In the genomic region with DNA sequence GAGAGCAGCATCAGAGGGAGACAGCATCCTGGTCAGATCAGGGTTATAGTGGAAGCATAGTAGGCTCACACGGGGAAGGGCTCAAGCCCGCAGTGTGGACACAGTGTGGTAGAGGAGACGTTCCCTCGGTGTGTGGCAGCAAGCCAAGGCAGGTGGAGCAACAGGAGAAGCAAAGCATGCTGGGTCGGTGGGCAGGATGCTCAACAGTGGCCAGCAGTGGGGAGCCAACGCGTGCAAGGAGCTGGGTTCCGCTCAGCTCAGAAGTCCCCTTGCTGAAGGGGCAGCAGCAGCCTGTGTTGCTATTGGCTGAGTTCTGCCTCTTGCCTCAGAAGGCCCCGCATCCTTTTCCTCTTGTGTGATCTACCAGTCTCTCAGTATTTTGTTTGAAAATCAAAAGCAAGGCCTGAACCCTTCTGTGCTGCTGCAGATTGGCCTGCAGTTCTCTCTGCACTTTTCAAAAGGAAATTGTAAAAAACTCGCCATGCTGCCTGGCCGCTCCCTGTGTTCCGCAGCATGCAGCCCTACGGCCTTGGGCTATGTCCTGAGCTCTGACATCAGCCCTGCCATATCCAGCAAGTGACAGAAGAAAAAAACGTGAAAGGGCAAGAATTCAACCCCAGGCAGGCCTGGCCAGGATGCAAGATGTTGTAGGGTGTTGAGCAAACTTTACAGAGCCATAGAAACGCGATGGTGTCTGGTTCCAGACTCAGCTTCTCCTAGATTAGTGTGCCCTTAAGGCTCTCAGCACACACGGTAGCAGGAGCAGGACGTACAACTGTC, we compare ENCODE assay signal across 12 mouse cellular contexts.
A peak's percentile ranks its signal among the peaks of the same experiment; 100 is the strongest.
DNase-seq lines count a peak whose midpoint lies in the region; ATAC-seq and TF ChIP-seq lines count a peak whose summit lies in the region.
"Had no signal": no experiment of that assay in that cellular context is flagged by ENCODE, and none has a peak within 500 bp of the region (broad histone marks: within the 10 kb centered on the region; RNA-seq: fewer than 3 reads in every experiment).

No protein-coding gene starts in this region.

- H3K4me1 ChIP-seq in megakaryocyte, embryonic 14.5 days, result peaks cover 11% of the 10 kb centered on the region
- H3K4me1 ChIP-seq in embryonic facial prominence, embryonic 10.5 days, result peaks cover 17% of the 10 kb centered on the region
- peaks cover 11% of the 10 kb centered on the region for H3K4me1 ChIP-seq in thymus, adult 2 months (replicated peaks; ENCODE audit: control insufficient read depth, insufficient read depth, low read length)

- H3K9me3 ChIP-seq in megakaryocyte, embryonic 14.5 days, result no peaks in the 10 kb centered on the region
- H3K9me3 ChIP-seq in embryonic facial prominence, embryonic 10.5 days, result no peaks in the 10 kb centered on the region

- H3K27me3 ChIP-seq in megakaryocyte, embryonic 14.5 days (replicated peaks), result peaks cover 28% of the 10 kb centered on the region
- H3K27me3 ChIP-seq in embryonic facial prominence, embryonic 10.5 days (replicated peaks; ENCODE audit: low read depth, poor library complexity, severe bottlenecking), result no peaks in the 10 kb centered on the region
- no peaks in the 10 kb centered on the region for H3K27me3 ChIP-seq in thymus, adult 2 months (ENCODE audit: control insufficient read depth, insufficient read depth, low read length)

- ATAC-seq in megakaryocyte, adult 5-6 weeks (ENCODE audit: poor library complexity, severe bottlenecking), result no peak; the same call in 1 of the 2 replicates
- no peak; the same call in 1 of the 2 replicates for ATAC-seq in megakaryocyte progenitor cell, adult 5-6 weeks (replicated peaks; ENCODE audit: poor library complexity)

- H3K27ac ChIP-seq in embryonic facial prominence, embryonic 10.5 days (replicated peaks), result peak overlapping the region; percentile 48
- peak overlapping the region; percentile 41; the same call in 1 of the 2 replicates for H3K27ac ChIP-seq in thymus, adult 2 months (ENCODE audit: control insufficient read depth, insufficient read depth, low read length)
- H3K27ac ChIP-seq: left cerebral cortex, adult 2 months had no signal

- H3K36me3 ChIP-seq in megakaryocyte, embryonic 14.5 days (replicated peaks; ENCODE audit: low read length), result no peaks in the 10 kb centered on the region
- no peaks in the 10 kb centered on the region for H3K36me3 ChIP-seq in embryonic facial prominence, embryonic 10.5 days (replicated peaks)
- no peaks in the 10 kb centered on the region for H3K36me3 ChIP-seq in thymus, adult 2 months (ENCODE audit: control insufficient read depth, insufficient read depth, low read length)

- WGBS in embryonic facial prominence, embryonic 10.5 days, result 56% methylated on average over 18 of the region's 18 CpGs
- 64% methylated on average over 18 of the region's 18 CpGs for WGBS in thymus, adult 2 months

- TF ChIP-seq CTCF in thymus, adult 2 months (IDR thresholded peaks at IDR 0.05; ENCODE audit: borderline replicate concordance, control insufficient read depth, extremely low read depth, insufficient read depth, low read length, poor library complexity), result no peak

- peak overlapping the region; percentile 19 for H3K4me3 ChIP-seq in megakaryocyte, embryonic 14.5 days (replicated peaks)
- no peak overlapping the region for H3K4me3 ChIP-seq in embryonic facial prominence, embryonic 10.5 days
- H3K4me3 ChIP-seq in thymus, adult 2 months (ENCODE audit: control insufficient read depth, insufficient read depth, low read length), result no peak overlapping the region
- H3K4me3 ChIP-seq: left cerebral cortex, adult 2 months had no signal

- peak; percentile 50 to 51 for DNase-seq in cerebellum, postnatal 10 days
- no peak for DNase-seq in cerebellum, postnatal 4 days (ENCODE audit: low spot score in 2 of 2)
- DNase-seq in embryonic facial prominence, embryonic 10.5 days (ENCODE audit: low spot score), result peak; percentile 26
- DNase-seq in thymus, adult 2 months, result peak; percentile 33
- DNase-seq in MN1 (ENCODE audit: low spot score), result no peak
- DNase-seq: cerebellum, adult 9-10 months; kidney, adult 8-10 months; lung, embryonic 14.5 days had no signal

- TF ChIP-seq POLR2A in thymus, adult 2 months (IDR thresholded peaks at IDR 0.05; ENCODE audit: control insufficient read depth, extremely low read depth, insufficient read depth, low read length, poor library complexity), result no peak

Comparison
In these comparisons a context has a peak if more than half of its experiments do, and no peak if none do; other contexts are left out.
1. DNase-seq: peak in cerebellum, postnatal 10 days (2 of 2), embryonic facial prominence, embryonic 10.5 days (single experiment) and thymus, adult 2 months (single experiment); none in cerebellum, postnatal 4 days (0 of 2) and MN1 (single experiment).